In genomic region chr19:42026158-42026557, GRCm38 (mm10) we compare ENCODE assay signal across 7 mouse cellular contexts. TPM values are rescaled to one million over a fixed set of nuclear protein-coding genes. Genes with fewer than 3 reads are reported as not detected.
DNase-seq lines count a peak whose midpoint lies in the region; ATAC-seq lines count a peak whose summit lies in the region.

No protein-coding gene starts in this region.

- no peaks in the 10 kb centered on the region for H3K4me1 ChIP-seq in intestine, embryonic 16.5 days (ENCODE audit: control insufficient read depth, insufficient read depth, low read length)
- peaks cover 16% of the 10 kb centered on the region for H3K4me1 ChIP-seq in midbrain, embryonic 10.5 days

- no peak overlapping the region for H3K27ac ChIP-seq in intestine, embryonic 16.5 days (ENCODE audit: low read length)
- no peak overlapping the region for H3K27ac ChIP-seq in midbrain, embryonic 10.5 days (replicated peaks)

- H3K4me2 ChIP-seq in intestine, embryonic 16.5 days (ENCODE audit: low read depth, low read length): no peak overlapping the region

- H3K27me3 ChIP-seq in intestine, embryonic 16.5 days (replicated peaks; ENCODE audit: control insufficient read depth, insufficient read depth, low read length): no peaks in the 10 kb centered on the region
- H3K27me3 ChIP-seq in midbrain, embryonic 10.5 days (ENCODE audit: low read depth, poor library complexity, severe bottlenecking): no peaks in the 10 kb centered on the region

- peak; percentile 81 for DNase-seq in ZHBTc4 (ENCODE audit: low read depth, low spot score)
- DNase-seq in cerebellum, adult 9-11 months: peak; percentile 85
- peak; percentile 80 to 86 for DNase-seq in frontal cortex, postnatal 36 days (ENCODE audit: low spot score in 2 of 2)
- peak; percentile 85 to 89 for DNase-seq in left cerebral cortex, postnatal 14 days (ENCODE audit: low spot score in 2 of 2)
- DNase-seq in midbrain, embryonic 10.5 days (ENCODE audit: low spot score): peak; percentile 76
- peak; percentile 68 to 76 for DNase-seq in right cerebral cortex, postnatal 36 days (ENCODE audit: low spot score in 2 of 2)

- no peak overlapping the region for H3K4me3 ChIP-seq in intestine, embryonic 16.5 days (ENCODE audit: low read length)
- H3K4me3 ChIP-seq in midbrain, embryonic 10.5 days: no peak overlapping the region

- no peak overlapping the region for H3K9ac ChIP-seq in intestine, embryonic 16.5 days (ENCODE audit: low read depth, low read length)

- H3K9me3 ChIP-seq in intestine, embryonic 16.5 days (ENCODE audit: control insufficient read depth, low read length): no peaks in the 10 kb centered on the region
- H3K9me3 ChIP-seq in midbrain, embryonic 10.5 days (replicated peaks): no peaks in the 10 kb centered on the region

- no peaks in the 10 kb centered on the region for H3K36me3 ChIP-seq in intestine, embryonic 16.5 days (ENCODE audit: control insufficient read depth, insufficient read depth, low read length)
- no peaks in the 10 kb centered on the region for H3K36me3 ChIP-seq in midbrain, embryonic 10.5 days

- WGBS in intestine, embryonic 16.5 days: 5% methylated on average over 5 of the region's 5 CpGs
- WGBS in midbrain, embryonic 10.5 days: 12% methylated on average over 5 of the region's 5 CpGs

- peak; percentile 74 for ATAC-seq in intestine, embryonic 16.5 days

- intact Hi-C loops in left cerebral cortex, postnatal 14 days (cut with DNase I): loop anchor here (5.0 kb wide), 2 partner anchors 74 to 129 kb away; partner anchors contain the start of gene Rrp12

RNA-seq across cellular contexts. Expression of gene Ankrd2, which starts 9.6 kb away (rescaled TPM):
- polyA plus RNA-seq in intestine, embryonic 16.5 days (2015; fragmentation: Nextera tagmentation; extraction: Ambion mirVana): 0.16 TPM in 1 of 2 replicates, not detected in the other
- under 1 TPM in 1 of 2 experiments, not detected in 1; 0.32 TPM for total RNA-seq in left cerebral cortex, postnatal 14 days (2021)
- polyA plus RNA-seq in midbrain, embryonic 10.5 days (2016; fragmentation: Nextera tagmentation; extraction: Ambion mirVana): 0.17 and 0.29 TPM in 2 replicates

RNA-seq across cellular contexts. Expression of gene Hoga1, which starts 19.3 kb away (rescaled TPM):
- 2.2 and 2.7 TPM in 2 replicates for polyA plus RNA-seq in intestine, embryonic 16.5 days (2015; fragmentation: Nextera tagmentation; extraction: Ambion mirVana)
- total RNA-seq in left cerebral cortex, postnatal 14 days (2021): 1 to 10 TPM; 4.2 to 5.6 TPM
- 1.1 and 1.8 TPM in 2 replicates for polyA plus RNA-seq in midbrain, embryonic 10.5 days (2016; fragmentation: Nextera tagmentation; extraction: Ambion mirVana)

RNA-seq across cellular contexts. Expression of gene 4933411K16Rik, which starts 25.9 kb away (rescaled TPM):
- 0.16 TPM in 1 of 2 replicates, not detected in the other for polyA plus RNA-seq in intestine, embryonic 16.5 days (2015; fragmentation: Nextera tagmentation; extraction: Ambion mirVana)
- under 1 TPM; 0.57 to 0.68 TPM for total RNA-seq in left cerebral cortex, postnatal 14 days (2021)
- 0.09 TPM in 1 of 2 replicates, not detected in the other for polyA plus RNA-seq in midbrain, embryonic 10.5 days (2016; fragmentation: Nextera tagmentation; extraction: Ambion mirVana)

RNA-seq across cellular contexts. Expression of gene Ubtd1, which starts 44.6 kb away (rescaled TPM):
- polyA plus RNA-seq in intestine, embryonic 16.5 days (2015; fragmentation: Nextera tagmentation; extraction: Ambion mirVana): 11.2 and 13.3 TPM in 2 replicates
- total RNA-seq in left cerebral cortex, postnatal 14 days (2021): 10 to 100 TPM; 11.2 to 12.8 TPM
- 9.5 and 10.2 TPM in 2 replicates for polyA plus RNA-seq in midbrain, embryonic 10.5 days (2016; fragmentation: Nextera tagmentation; extraction: Ambion mirVana)

RNA-seq across cellular contexts. Expression of gene Mms19, which starts 45.2 kb away (rescaled TPM):
- polyA plus RNA-seq in intestine, embryonic 16.5 days (2015; fragmentation: Nextera tagmentation; extraction: Ambion mirVana): 27.8 and 28.4 TPM in 2 replicates
- 10 to 100 TPM; 26.7 to 35.6 TPM for total RNA-seq in left cerebral cortex, postnatal 14 days (2021)
- polyA plus RNA-seq in midbrain, embryonic 10.5 days (2016; fragmentation: Nextera tagmentation; extraction: Ambion mirVana): 34.8 and 39.4 TPM in 2 replicates
